Mouse (Mus musculus) bone marrow macrophage, adult 2 months (primary cell): ENCODE measurements around the gene Zfp182.

Experiments used
- CTCF ChIP-seq: IDR thresholded peaks from 2 replicates; pipeline ENCODE4 v1.5.1; 2012; ENCODE audit warnings: low read depth, mild to moderate bottlenecking, low read length, moderate library complexity
- POLR2A ChIP-seq: IDR thresholded peaks from 2 replicates; pipeline ENCODE4 v1.6.1; 2012; ENCODE audit warnings: mild to moderate bottlenecking, low read depth, low read length, borderline replicate concordance

DNA sequence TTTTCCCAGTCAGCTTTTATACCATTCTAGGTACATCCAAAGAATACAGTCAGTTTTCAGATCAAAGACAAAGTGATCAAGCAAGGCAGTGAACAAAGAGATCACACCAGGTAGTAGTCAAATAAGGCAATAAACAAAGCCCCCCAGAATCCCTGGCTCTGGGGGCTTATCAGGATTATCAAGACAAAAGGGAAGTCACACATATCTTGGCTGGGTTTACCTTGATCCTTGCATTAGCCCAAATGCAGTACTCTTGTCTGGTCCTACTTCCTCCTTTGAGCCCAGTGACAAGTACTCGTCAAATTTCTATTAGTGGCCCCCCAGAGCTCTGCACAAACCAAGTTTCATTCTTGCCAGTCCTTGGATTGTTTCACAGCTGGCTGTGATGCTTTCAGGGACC is 81.2 kb downstream of the Zfp182 start:
- TF ChIP-seq CTCF (no peak), POLR2A (no peak)
